Mouse (Mus musculus): ENCODE results near the gene Ube2cbp.

The Ube2cbp gene

GRCm38 (mm10) chr9:86423331-86423730 lies 41.4 kb downstream of the Ube2cbp start:
- DNase-seq, result no peak

DNA sequence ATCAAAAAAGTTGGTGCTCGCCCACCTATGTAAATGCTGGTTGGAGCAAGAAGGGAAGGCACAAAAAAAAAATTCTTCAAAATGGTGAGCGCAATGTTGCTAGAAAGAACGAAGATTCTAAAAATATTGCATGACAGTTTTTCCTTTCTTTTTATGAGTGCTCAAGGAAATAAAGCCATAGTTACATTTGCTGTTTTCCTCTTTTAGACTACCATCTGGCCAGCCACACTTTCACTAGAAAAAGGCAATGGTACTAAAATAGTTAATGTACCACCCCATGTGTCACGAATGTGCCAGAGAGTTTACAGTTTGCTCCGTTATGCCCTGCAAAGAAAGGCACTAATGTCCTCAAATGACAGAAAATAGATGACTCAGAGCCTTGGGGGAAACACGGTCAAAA lies 45.4 kb downstream of the Ube2cbp start:
- no peak for DNase-seq

DNA sequence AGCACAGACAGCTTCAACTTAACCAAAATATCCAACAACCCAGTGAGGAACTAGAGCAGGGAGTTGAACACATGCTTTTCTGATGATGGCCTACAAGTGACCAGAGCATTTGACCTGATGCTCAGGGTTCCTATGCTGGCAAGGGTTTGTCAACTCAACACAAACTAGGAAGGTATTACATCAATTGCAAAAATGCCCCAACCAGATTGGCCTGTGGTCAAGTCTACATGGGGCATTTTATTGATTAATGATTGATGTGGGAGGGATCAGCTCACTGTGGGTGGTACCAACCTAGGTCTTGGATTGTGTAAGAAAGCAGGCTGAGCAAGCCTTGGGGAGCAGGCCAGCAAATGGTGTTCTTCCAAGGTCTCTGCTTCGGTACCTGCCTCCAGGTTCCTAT lies 46.8 kb downstream of the Ube2cbp start:
- no peak for DNase-seq

DNA sequence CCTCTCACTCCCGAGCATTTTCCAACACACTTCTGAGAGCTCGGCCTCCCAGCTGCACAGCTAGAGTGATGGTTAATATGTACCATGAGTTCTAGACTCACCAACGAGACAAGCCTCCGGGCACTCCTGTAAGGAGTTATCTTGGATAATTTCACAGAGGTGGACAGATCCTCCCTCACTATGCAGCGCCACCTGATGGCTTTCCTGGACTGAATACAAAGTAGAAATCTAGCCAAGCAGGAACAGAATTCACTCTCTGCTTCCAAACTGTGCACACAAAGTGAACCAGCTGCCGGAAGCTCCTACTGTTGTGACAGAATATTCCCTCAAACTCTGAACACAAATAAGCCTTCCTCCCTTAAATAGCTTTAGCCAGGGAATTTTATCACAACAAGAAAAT lies 69.0 kb downstream of the Ube2cbp start:
- DNase-seq, result no peak

- DNase-seq, result no peak
These were observed 69.7 kb downstream of the Ube2cbp start for GRCm38 (mm10) chr9:86395012-86395411.

- DNase-seq, result no peak
These were observed 71.0 kb downstream of the Ube2cbp start for GRCm38 (mm10) chr9:86393586-86394272.

DNA sequence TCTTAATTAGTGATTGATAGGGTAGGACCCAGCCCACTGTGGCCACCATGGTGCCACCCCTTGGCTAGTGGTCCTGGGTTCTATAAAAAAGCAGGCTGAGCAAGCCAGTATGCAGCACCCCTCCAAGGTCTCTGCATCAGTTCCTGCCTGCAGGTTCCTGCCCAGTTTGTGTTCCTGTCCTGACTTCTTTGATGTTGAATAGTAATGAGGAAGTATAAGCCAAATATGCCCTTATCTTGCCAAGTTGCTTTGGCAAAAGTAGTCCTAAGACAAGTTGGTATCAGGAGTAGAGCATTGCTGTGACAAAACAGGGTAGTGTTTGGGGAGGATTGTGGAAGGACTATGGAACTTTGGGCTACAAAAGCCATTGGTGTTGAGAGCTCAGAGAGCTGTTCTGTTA lies 73.3 kb downstream of the Ube2cbp start:
- DNase-seq, result no peak

- DNase-seq, result no peak
These were observed 74.0 kb downstream of the Ube2cbp start for GRCm38 (mm10) chr9:86390713-86391112.

- DNase-seq, result no peak
These were observed 76.2 kb downstream of the Ube2cbp start for GRCm38 (mm10) chr9:86388538-86388937.

DNA sequence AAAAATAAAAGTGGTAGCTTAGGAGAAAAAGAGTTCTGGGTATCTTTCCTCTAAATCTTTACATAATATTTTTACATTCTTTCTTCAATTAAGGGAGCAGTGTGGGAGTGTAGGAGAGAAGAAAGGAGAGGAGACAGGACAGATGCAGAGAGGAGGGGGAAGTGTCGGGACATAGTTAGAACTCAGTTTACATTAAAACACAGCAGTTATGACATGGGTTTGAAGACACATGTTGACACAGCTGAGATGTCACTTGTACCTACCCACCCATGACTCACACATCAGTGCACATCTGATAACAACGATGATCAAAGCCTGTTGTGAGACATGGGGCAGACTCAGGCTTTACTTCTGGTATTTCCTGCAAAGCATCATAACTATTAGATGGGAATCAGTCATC lies 87.8 kb downstream of the Ube2cbp start:
- peak; percentile 1 for DNase-seq

DNA sequence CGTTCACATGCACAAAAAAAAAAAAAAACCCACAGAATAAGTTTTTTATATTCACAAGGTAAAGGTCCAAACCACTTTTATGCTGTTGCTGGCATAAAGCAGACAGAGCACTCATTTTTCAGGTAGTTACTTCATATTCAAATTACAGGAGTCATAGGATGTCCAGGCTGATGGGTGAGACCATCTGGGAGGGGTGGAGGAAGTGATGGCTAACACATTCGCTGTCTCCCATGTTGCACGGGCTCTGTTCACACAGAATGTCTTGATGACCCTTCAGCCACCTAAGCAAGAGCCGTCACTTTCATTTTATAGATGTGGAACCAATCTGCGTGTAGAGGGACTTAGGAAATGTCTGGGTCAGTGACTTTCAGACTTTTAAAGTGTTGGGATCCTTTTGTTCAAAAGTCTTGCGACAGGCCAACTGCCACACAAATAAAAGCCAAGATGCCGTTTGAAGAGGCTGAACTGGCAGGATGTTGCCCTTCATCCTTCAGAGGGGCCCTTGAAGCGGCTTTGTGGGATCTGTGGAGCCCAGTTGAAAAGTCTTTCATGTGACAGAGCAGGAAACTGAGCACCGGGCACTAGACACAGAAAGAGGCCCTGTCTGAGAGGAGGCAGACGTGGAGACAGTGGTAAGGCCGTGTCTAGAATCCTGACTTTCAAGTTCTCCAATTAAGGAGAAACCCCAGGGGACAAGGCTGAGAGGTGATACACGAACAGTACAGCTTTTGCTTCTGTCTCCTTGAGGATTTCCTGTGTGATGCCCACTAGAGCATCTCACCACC lies 91.8 kb downstream of the Ube2cbp start:
- no peak for DNase-seq

GRCm38 (mm10) chr9:86369208-86369607 lies 95.5 kb downstream of the Ube2cbp start:
- DNase-seq, result no peak

DNA sequence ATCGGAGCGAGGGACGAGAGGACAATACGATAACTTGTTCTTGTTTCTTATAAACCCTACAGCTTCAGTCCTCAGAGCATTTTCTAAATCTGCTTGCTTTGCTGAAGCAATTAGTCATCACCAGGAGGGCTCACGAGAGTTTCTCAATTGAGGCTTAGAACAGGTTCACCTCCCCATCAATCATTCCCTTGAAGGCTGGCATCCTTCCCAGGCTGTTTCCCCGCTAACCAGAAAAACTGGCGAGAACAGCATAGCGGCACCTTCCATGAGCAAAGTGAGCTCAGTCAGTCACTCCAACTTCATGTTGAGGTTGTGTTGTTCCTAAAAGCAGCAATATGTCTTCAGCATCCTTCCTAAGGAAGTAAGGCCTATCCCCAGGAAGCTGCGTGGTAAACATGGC lies 104.2 kb downstream of the Ube2cbp start:
- peak; percentile 2 for DNase-seq

- peak; percentile 6 for DNase-seq
These were observed 108.9 kb downstream of the Ube2cbp start for GRCm38 (mm10) chr9:86355851-86356250.

DNA sequence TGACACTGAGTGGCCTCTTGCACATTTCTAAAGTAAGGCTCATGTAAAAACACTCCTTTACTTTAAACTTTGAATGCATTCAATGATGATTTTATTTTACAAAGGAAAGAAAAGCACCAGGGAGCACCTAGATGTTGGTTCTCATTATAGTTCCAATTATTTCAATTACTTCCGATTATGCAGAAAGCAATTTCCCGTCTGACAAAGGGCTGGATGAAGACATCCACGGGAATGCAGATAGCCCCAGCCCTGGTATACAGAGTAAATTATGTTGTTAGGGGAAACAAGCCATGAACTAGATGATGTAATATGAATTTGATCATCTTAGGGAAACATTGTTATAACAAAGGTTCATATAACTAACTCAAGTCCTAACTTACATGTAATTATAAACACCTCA lies 113.3 kb downstream of the Ube2cbp start:
- no peak for DNase-seq

GRCm38 (mm10) chr9:86336792-86337191 lies 128.0 kb downstream of the Ube2cbp start:
- no peak for DNase-seq

- no peak for DNase-seq
These were observed 128.4 kb downstream of the Ube2cbp start for GRCm38 (mm10) chr9:86336361-86336760.

DNA sequence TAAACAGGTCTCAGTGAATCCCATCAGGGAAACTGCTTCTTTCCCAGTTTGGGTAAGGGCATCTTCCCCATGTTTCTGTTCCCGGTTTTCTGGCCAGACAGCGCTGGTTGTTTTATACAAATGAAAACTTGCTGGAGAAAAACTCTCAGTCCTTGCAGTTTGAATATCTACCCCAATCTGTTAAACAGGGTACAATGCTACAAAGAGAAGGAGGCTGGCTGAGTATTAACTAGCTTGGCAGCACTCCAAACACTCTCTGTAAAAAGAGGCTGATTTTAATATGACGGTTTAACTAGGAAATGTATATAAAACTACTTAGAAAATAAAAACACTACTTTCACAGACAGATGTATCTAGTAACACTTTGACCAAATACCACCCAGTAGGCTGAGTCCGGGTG lies 129.2 kb downstream of the Ube2cbp start:
- DNase-seq, result no peak

GRCm38 (mm10) chr9:86334357-86334756 lies 130.4 kb downstream of the Ube2cbp start:
- no peak for DNase-seq

DNA sequence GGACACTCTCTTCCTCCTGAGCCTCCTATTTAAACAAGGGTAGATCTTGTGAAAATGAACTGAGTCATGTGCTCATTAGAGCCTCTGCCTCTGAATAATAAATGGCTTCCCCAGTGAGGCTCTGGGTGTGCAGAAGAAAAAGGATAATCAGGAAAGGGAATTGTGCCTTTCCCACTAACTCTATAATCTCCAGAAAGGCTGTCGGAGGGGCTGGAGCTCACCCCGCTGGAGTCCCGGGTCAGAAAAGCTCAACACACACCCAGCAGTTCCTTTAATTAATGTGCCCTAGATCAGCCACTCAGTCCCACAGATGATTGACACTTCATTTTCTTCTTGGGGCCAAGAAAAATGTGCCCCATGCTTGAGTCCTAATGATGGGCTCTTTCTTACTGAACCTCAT lies 134.2 kb downstream of the Ube2cbp start:
- DNase-seq, result no peak

GRCm38 (mm10) chr9:86328270-86328669 lies 136.5 kb downstream of the Ube2cbp start:
- no peak for DNase-seq

- DNase-seq, result no peak
These were observed 137.4 kb downstream of the Ube2cbp start for GRCm38 (mm10) chr9:86327341-86327740.

- no peak for DNase-seq
These were observed 140.0 kb downstream of the Ube2cbp start for GRCm38 (mm10) chr9:86324772-86325171.

- no peak for DNase-seq
These were observed 145.1 kb downstream of the Ube2cbp start for GRCm38 (mm10) chr9:86319516-86320140.
